Mouse (Mus musculus): ENCODE data around the gene Mapk11.

DNA sequence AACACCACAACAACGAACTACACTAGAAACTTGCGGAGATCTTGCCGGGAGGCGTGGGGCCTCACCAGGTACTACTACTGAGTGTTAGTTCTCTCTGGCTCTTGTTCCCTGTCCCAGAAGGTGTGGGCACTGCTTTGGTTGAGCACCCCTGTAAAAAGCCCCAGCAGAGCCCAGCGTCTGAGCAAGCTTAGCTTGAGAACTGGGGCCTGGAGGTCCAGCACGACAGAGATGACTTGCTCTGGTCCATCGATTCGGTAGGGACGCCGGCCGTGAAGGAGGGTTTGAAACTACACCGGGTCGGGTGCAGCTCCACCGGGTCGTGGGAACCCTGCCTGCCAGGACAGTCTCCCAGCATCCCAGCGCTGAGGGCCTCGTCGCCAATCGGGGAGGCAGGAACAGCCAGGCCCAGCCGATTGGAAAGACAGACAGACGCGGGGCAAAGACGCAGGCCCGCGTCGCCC is 30.7 kb upstream of the Mapk11 start:
- no peak for TF ChIP-seq POLR2A (IDR thresholded peaks at IDR 0.05; ENCODE audit: borderline replicate concordance, extremely low read depth, low read depth, low read length)
- TF ChIP-seq CTCF (IDR thresholded peaks at IDR 0.05; ENCODE audit: insufficient read depth, low read length): no peak
